34 mouse cellular contexts compared by ENCODE assay signal in genomic region chr3:79385434-79386029, GRCm38 (mm10). TPM values are rescaled to one million over a fixed set of nuclear protein-coding genes. Genes with fewer than 3 reads are reported as not detected.
A peak's percentile ranks its signal among the peaks of the same experiment; 100 is the strongest.
DNase-seq lines count a peak whose midpoint lies in the region; ATAC-seq and TF ChIP-seq lines count a peak whose summit lies in the region.
"Had no signal": no experiment of that assay in that cellular context is flagged by ENCODE, and none has a peak within 500 bp of the region (broad histone marks: within the 10 kb centered on the region; RNA-seq: fewer than 3 reads in every experiment).

No protein-coding gene starts in this region.

- no peak overlapping the region for H3K4me2 ChIP-seq in hindbrain, embryonic 16.5 days (ENCODE audit: low read length)
- H3K4me2 ChIP-seq in hindbrain, embryonic 12.5 days (replicated peaks) = no peak overlapping the region
- no peak overlapping the region for H3K4me2 ChIP-seq in forebrain, embryonic 15.5 days (replicated peaks)
- H3K4me2 ChIP-seq: heart, embryonic 13.5 days; liver, embryonic 13.5 days; midbrain, embryonic 13.5 days had no signal

- H3K4me1 ChIP-seq in cerebellum, adult 2 months (ENCODE audit: control insufficient read depth, insufficient read depth, low read length) = no peaks in the 10 kb centered on the region
- no peaks in the 10 kb centered on the region for H3K4me1 ChIP-seq in hindbrain, embryonic 16.5 days (ENCODE audit: control insufficient read depth, insufficient read depth, low read depth, low read length)
- no peaks in the 10 kb centered on the region for H3K4me1 ChIP-seq in hindbrain, embryonic 12.5 days
- H3K4me1 ChIP-seq in forebrain, embryonic 15.5 days = peaks cover 4% of the 10 kb centered on the region; the same call in 1 of the 2 replicates
- H3K4me1 ChIP-seq: heart, embryonic 13.5 days; liver, embryonic 13.5 days; megakaryocyte, embryonic 14.5 days; midbrain, embryonic 13.5 days had no signal

- ATAC-seq in hindbrain, embryonic 16.5 days = 0 out of 2 replicates have a peak, but pooled peaks have one; percentile 40
- no peak for ATAC-seq in hindbrain, embryonic 12.5 days (ENCODE audit: low FRiP score)
- ATAC-seq in forebrain, embryonic 15.5 days (replicated peaks) = peak; percentile 38
- ATAC-seq: intestine, postnatal 0 days; lung, postnatal 0 days; midbrain, embryonic 13.5 days had no signal

- 21% methylated on average over 8 of the region's 8 CpGs for WGBS in cerebellum, adult 2 months
- WGBS in hindbrain, embryonic 16.5 days = 21% methylated on average over 8 of the region's 8 CpGs
- 18% methylated on average over 8 of the region's 8 CpGs for WGBS in hindbrain, embryonic 12.5 days
- WGBS in forebrain, embryonic 15.5 days = 8% methylated on average over 8 of the region's 8 CpGs

- no peaks in the 10 kb centered on the region for H3K36me3 ChIP-seq in hindbrain, embryonic 16.5 days (ENCODE audit: control insufficient read depth, insufficient read depth, low read length)
- H3K36me3 ChIP-seq in hindbrain, embryonic 12.5 days = no peaks in the 10 kb centered on the region
- no peaks in the 10 kb centered on the region for H3K36me3 ChIP-seq in forebrain, embryonic 15.5 days
- H3K36me3 ChIP-seq: G1E; heart, embryonic 13.5 days; hindbrain, embryonic 10.5 days; liver, embryonic 13.5 days; midbrain, embryonic 13.5 days had no signal

- H3K9me3 ChIP-seq in hindbrain, embryonic 16.5 days (ENCODE audit: control insufficient read depth, low read length) = no peaks in the 10 kb centered on the region
- H3K9me3 ChIP-seq in hindbrain, embryonic 12.5 days (replicated peaks) = no peaks in the 10 kb centered on the region
- H3K9me3 ChIP-seq in forebrain, embryonic 15.5 days = no peaks in the 10 kb centered on the region
- H3K9me3 ChIP-seq: G1E; heart, embryonic 13.5 days; hindbrain, embryonic 10.5 days; liver, embryonic 13.5 days; megakaryocyte, embryonic 14.5 days; midbrain, embryonic 13.5 days had no signal

- peak; percentile 6 to 7 for DNase-seq in cerebellum, postnatal 10 days
- DNase-seq in cerebellum, adult 2 months = no peak
- peak; percentile 15 for DNase-seq in ES-CJ7 (ENCODE audit: low read depth, low spot score)
- no peak for DNase-seq in embryo, embryonic 9.5 days (ENCODE audit: extremely low spot score)
- DNase-seq: adrenal gland, postnatal 14 days; cerebellum, adult 18-20 months; gastrocnemius, adult 2 months; gastrocnemius, postnatal 36 days; heart, postnatal 14 days; kidney, postnatal 36 days; liver, embryonic 13.5 days; lung, adult 18-20 months; lung, postnatal 4 days; right cerebral cortex, postnatal 25 days; thymus, postnatal 14 days had no signal

- no peak overlapping the region for H3K27ac ChIP-seq in cerebellum, adult 2 months (ENCODE audit: insufficient read depth, low read length)
- no peak overlapping the region for H3K27ac ChIP-seq in hindbrain, embryonic 16.5 days (ENCODE audit: low read depth, low read length)
- H3K27ac ChIP-seq in hindbrain, embryonic 12.5 days = no peak overlapping the region
- no peak overlapping the region for H3K27ac ChIP-seq in forebrain, embryonic 15.5 days (replicated peaks)
- H3K27ac ChIP-seq: gastrocnemius, adult 2 months; heart, embryonic 13.5 days; hindbrain, embryonic 10.5 days; layer of hippocampus, adult 2 months; left cerebral cortex, adult 2 months; liver, embryonic 13.5 days; midbrain, embryonic 13.5 days had no signal

- H3K27me3 ChIP-seq in cerebellum, adult 2 months (ENCODE audit: control insufficient read depth, insufficient read depth, low read length) = no peaks in the 10 kb centered on the region
- no peaks in the 10 kb centered on the region for H3K27me3 ChIP-seq in hindbrain, embryonic 16.5 days (replicated peaks; ENCODE audit: control insufficient read depth, insufficient read depth, low read length)
- no peaks in the 10 kb centered on the region for H3K27me3 ChIP-seq in hindbrain, embryonic 12.5 days
- H3K27me3 ChIP-seq in forebrain, embryonic 15.5 days = no peaks in the 10 kb centered on the region
- H3K27me3 ChIP-seq: CH12.LX; heart, embryonic 13.5 days; liver, embryonic 13.5 days; midbrain, embryonic 13.5 days had no signal

- H3K4me3 ChIP-seq in cerebellum, adult 2 months (replicated peaks; ENCODE audit: insufficient read depth, low read depth, low read length) = no peak overlapping the region
- H3K4me3 ChIP-seq in hindbrain, embryonic 16.5 days (ENCODE audit: low read length) = no peak overlapping the region
- no peak overlapping the region for H3K4me3 ChIP-seq in hindbrain, embryonic 12.5 days
- no peak overlapping the region for H3K4me3 ChIP-seq in forebrain, embryonic 15.5 days
- H3K4me3 ChIP-seq: gastrocnemius, adult 2 months; heart, embryonic 13.5 days; hindbrain, embryonic 10.5 days; layer of hippocampus, adult 2 months; left cerebral cortex, adult 2 months; liver, embryonic 13.5 days; megakaryocyte, embryonic 14.5 days; midbrain, embryonic 13.5 days had no signal

- TF ChIP-seq CTCF in cerebellum, adult 2 months (IDR thresholded peaks at IDR 0.05; ENCODE audit: borderline replicate concordance, insufficient read depth, low read depth, low read length) = no peak

- no peak overlapping the region for H3K9ac ChIP-seq in hindbrain, embryonic 16.5 days (ENCODE audit: low read depth, low read length)
- H3K9ac ChIP-seq in hindbrain, embryonic 12.5 days = no peak overlapping the region
- H3K9ac ChIP-seq in forebrain, embryonic 15.5 days (replicated peaks) = no peak overlapping the region
- H3K9ac ChIP-seq: heart, embryonic 13.5 days; liver, embryonic 13.5 days; midbrain, embryonic 13.5 days had no signal

- TF ChIP-seq POLR2A in cerebellum, adult 2 months (IDR thresholded peaks at IDR 0.05; ENCODE audit: borderline replicate concordance, insufficient read depth, low read length) = no peak

RNA-seq across cellular contexts. Expression of gene Gm17359, which starts 49.1 kb away (rescaled TPM):
- polyA plus RNA-seq in cerebellum, adult 2 months (2012; rRNA removed) = not detected in 2 replicates
- not detected in 2 replicates for polyA plus RNA-seq in hindbrain, embryonic 16.5 days (2015; fragmentation: Nextera tagmentation; extraction: Ambion mirVana)
- polyA plus RNA-seq in hindbrain, embryonic 12.5 days (2016; fragmentation: Nextera tagmentation; extraction: Ambion mirVana) = 0.12 and 0.25 TPM in 2 replicates
- polyA plus RNA-seq in forebrain, embryonic 15.5 days (2015; fragmentation: Nextera tagmentation; extraction: Ambion mirVana) = not detected in 2 replicates
- polyA plus RNA-seq: C2C12; embryonic facial prominence, embryonic 11.5 days; G1E; heart, embryonic 13.5 days; hindbrain, embryonic 10.5 days; intestine, postnatal 0 days; kidney, embryonic 16.5 days; limb, embryonic 14.5 days; liver, embryonic 13.5 days; lung, postnatal 0 days; midbrain, embryonic 13.5 days; stomach, embryonic 16.5 days; urinary bladder, adult 2 months had no signal

Comparison
In these comparisons a context has a peak if more than half of its experiments do, and no peak if none do; other contexts are left out.
1. DNase-seq: peak in cerebellum, postnatal 10 days (2 of 2) and ES-CJ7 (single experiment); none in cerebellum, adult 2 months (0 of 2) and embryo, embryonic 9.5 days (single experiment).